Mouse (Mus musculus) forebrain, embryonic 15.5 days (tissue): ENCODE measurements at regions not wholly inside any gene's neighbourhood (a gene's known extent, or its start where the extent isn't known, plus 50 kb on each side); places are given as distances from the start of the nearest gene placed in this dataset.
"Not testable (repeated sequence)": the region's sequence is repeated elsewhere in the genome, so short reads cannot be mapped to it uniquely, and the experiment has no call there.

Experiments
- ATAC-seq: fragments of 200-750 bp; cut with Nextera tagmentation; replicated peaks from 2 replicates; pipeline ENCODE4 v1.8.0; 2017; ENCODE audit warnings: mild to moderate bottlenecking, moderate TSS enrichment, moderate library complexity
- H3K27ac ChIP-seq: fragments of 300-500 bp; sonication (generic); replicated peaks from 2 replicates; pipeline ENCODE4 v1.5.1; 2015; ENCODE audit warnings: mild to moderate bottlenecking, inconsistent platforms
- H3K27me3 ChIP-seq: fragments of 300-500 bp; sonication (generic); 2 replicates; pipeline ENCODE4 v1.6.1; 2015; ENCODE audit warnings: inconsistent platforms
- H3K36me3 ChIP-seq: fragments of 300-500 bp; sonication (generic); 2 replicates; pipeline ENCODE4 v1.6.1; 2015; ENCODE audit warnings: mild to moderate bottlenecking, inconsistent platforms
- H3K4me1 ChIP-seq: fragments of 300-500 bp; sonication (generic); 2 replicates; pipeline ENCODE4 v1.6.1; 2015; ENCODE audit warnings: inconsistent platforms
- H3K4me2 ChIP-seq: fragments of 300-500 bp; sonication (generic); replicated peaks from 2 replicates; pipeline ENCODE4 v1.6.1; 2015; ENCODE audit warnings: mild to moderate bottlenecking, inconsistent platforms
- H3K4me3 ChIP-seq: fragments of 300-500 bp; sonication (generic); 2 replicates; pipeline ENCODE4 v1.5.1; 2015; ENCODE audit warnings: mild to moderate bottlenecking, inconsistent platforms
- H3K9ac ChIP-seq: fragments of 300-500 bp; sonication (generic); replicated peaks from 2 replicates; pipeline ENCODE4 v1.6.1; 2015; ENCODE audit warnings: mild to moderate bottlenecking, inconsistent platforms
- H3K9me3 ChIP-seq: fragments of 300-500 bp; sonication (generic); 2 replicates; pipeline ENCODE4 v1.6.1; 2016; ENCODE audit warnings: inconsistent platforms
- WGBS: fragments of 180-500 bp; shearing (Covaris S2); methylation state at CpG from one replicate; pipeline ENCODE4 v1.1.7; 2015; ENCODE audit warnings: mixed read lengths; 5-methylcytosine and 5-hydroxymethylcytosine counted together

- no peaks in the 10 kb centered on the region for H3K27me3 ChIP-seq
- no peaks in the 10 kb centered on the region for H3K4me1 ChIP-seq
- no peak for ATAC-seq
- no peaks in the 10 kb centered on the region for H3K9me3 ChIP-seq
- H3K4me2 ChIP-seq: no peak overlapping the region
- H3K4me3 ChIP-seq: no peak overlapping the region
- no peaks in the 10 kb centered on the region for H3K36me3 ChIP-seq
- H3K9ac ChIP-seq: no peak overlapping the region
- H3K27ac ChIP-seq: no peak overlapping the region
- WGBS: 66% methylated on average over 2 of the region's 2 CpGs
Measured at GRCm38 (mm10) chr4:69677315-69677714, 723.1 kb upstream of the Brinp1 start.

GRCm38 (mm10) chr4:69673456-69673855 lies 719.3 kb upstream of the Brinp1 start:
- Histone ChIP-seq H3K9ac (no peak overlapping the region), H3K36me3 (no peaks in the 10 kb centered on the region), H3K9me3 (no peaks in the 10 kb centered on the region), H3K27me3 (no peaks in the 10 kb centered on the region), H3K27ac (no peak overlapping the region), H3K4me2 (no peak overlapping the region), H3K4me3 (no peak overlapping the region), H3K4me1 (no peaks in the 10 kb centered on the region)
- ATAC-seq: no peak

GRCm38 (mm10) chr4:69628908-69629307 lies 674.7 kb upstream of the Brinp1 start:
- Histone ChIP-seq H3K4me2 (no peak overlapping the region), H3K27me3 (no peaks in the 10 kb centered on the region), H3K4me1 (no peaks in the 10 kb centered on the region), H3K4me3 (no peak overlapping the region), H3K36me3 (no peaks in the 10 kb centered on the region), H3K9me3 (no peaks in the 10 kb centered on the region), H3K27ac (no peak overlapping the region), H3K9ac (no peak overlapping the region)
- 34% methylated on average over 2 of the region's 2 CpGs for WGBS
- no peak; the same call in 1 of the 2 replicates for ATAC-seq

- H3K4me3 ChIP-seq, H3K9ac ChIP-seq, H3K27me3 ChIP-seq, H3K36me3 ChIP-seq, H3K4me2 ChIP-seq, ATAC-seq, H3K9me3 ChIP-seq, H3K27ac ChIP-seq, H3K4me1 ChIP-seq: not testable (repeated sequence)
- 90% methylated on average over 2 of the region's 2 CpGs for WGBS
Measured at GRCm38 (mm10) chr4:69626426-69626825, 672.2 kb upstream of the Brinp1 start.

- no peak overlapping the region for H3K4me3 ChIP-seq
- no peaks in the 10 kb centered on the region for H3K36me3 ChIP-seq
- 69% methylated on average over 2 of the region's 2 CpGs for WGBS
- H3K27me3 ChIP-seq: no peaks in the 10 kb centered on the region
- H3K4me1 ChIP-seq: no peaks in the 10 kb centered on the region
- no peak overlapping the region for H3K9ac ChIP-seq
- H3K9me3 ChIP-seq: no peaks in the 10 kb centered on the region
- no peak overlapping the region for H3K27ac ChIP-seq
- H3K4me2 ChIP-seq: no peak overlapping the region
- ATAC-seq: no peak
Measured at GRCm38 (mm10) chr4:69625831-69626230, 671.6 kb upstream of the Brinp1 start.

- Histone ChIP-seq H3K36me3 (no peaks in the 10 kb centered on the region), H3K9ac (no peak overlapping the region), H3K27me3 (no peaks in the 10 kb centered on the region), H3K9me3 (no peaks in the 10 kb centered on the region), H3K27ac (no peak overlapping the region), H3K4me1 (no peaks in the 10 kb centered on the region), H3K4me3 (no peak overlapping the region), H3K4me2 (no peak overlapping the region)
- 94% methylated on average over 2 of the region's 2 CpGs for WGBS
- no peak for ATAC-seq
Measured at GRCm38 (mm10) chr4:69621058-69621609, 666.9 kb upstream of the Brinp1 start.

GRCm38 (mm10) chr4:69618161-69618730 lies 664.0 kb upstream of the Brinp1 start:
- H3K4me1 ChIP-seq: no peaks in the 10 kb centered on the region
- H3K9ac ChIP-seq: no peak overlapping the region
- H3K27me3 ChIP-seq: no peaks in the 10 kb centered on the region
- no peak overlapping the region for H3K4me2 ChIP-seq
- no peak overlapping the region for H3K4me3 ChIP-seq
- WGBS: 26% methylated on average over 5 of the region's 5 CpGs
- H3K36me3 ChIP-seq: no peaks in the 10 kb centered on the region
- no peaks in the 10 kb centered on the region for H3K9me3 ChIP-seq
- no peak overlapping the region for H3K27ac ChIP-seq
- ATAC-seq: no peak

GRCm38 (mm10) chr4:69614901-69615300 lies 660.7 kb upstream of the Brinp1 start:
- H3K27me3 ChIP-seq: no peaks in the 10 kb centered on the region
- WGBS: 76% methylated on average over 1 of the region's 1 CpGs
- no peak overlapping the region for H3K4me3 ChIP-seq
- no peak overlapping the region for H3K4me2 ChIP-seq
- H3K9ac ChIP-seq: no peak overlapping the region
- H3K4me1 ChIP-seq: no peaks in the 10 kb centered on the region
- H3K36me3 ChIP-seq: no peaks in the 10 kb centered on the region
- ATAC-seq: no peak
- no peak overlapping the region for H3K27ac ChIP-seq
- no peaks in the 10 kb centered on the region for H3K9me3 ChIP-seq

- no peak overlapping the region for H3K9ac ChIP-seq
- no peaks in the 10 kb centered on the region for H3K36me3 ChIP-seq
- no peak for ATAC-seq
- H3K27ac ChIP-seq: no peak overlapping the region
- H3K27me3 ChIP-seq: no peaks in the 10 kb centered on the region
- H3K4me2 ChIP-seq: no peak overlapping the region
- 84% methylated on average over 5 of the region's 5 CpGs for WGBS
- H3K9me3 ChIP-seq: no peaks in the 10 kb centered on the region
- H3K4me3 ChIP-seq: no peak overlapping the region
- no peaks in the 10 kb centered on the region for H3K4me1 ChIP-seq
Measured at GRCm38 (mm10) chr4:69611681-69612300, 657.6 kb upstream of the Brinp1 start.

- Histone ChIP-seq H3K36me3 (no peaks in the 10 kb centered on the region), H3K4me1 (no peaks in the 10 kb centered on the region), H3K27ac (no peak overlapping the region), H3K4me2 (no peak overlapping the region), H3K9ac (no peak overlapping the region), H3K4me3 (no peak overlapping the region), H3K27me3 (no peaks in the 10 kb centered on the region), H3K9me3 (no peaks in the 10 kb centered on the region)
- WGBS: 98% methylated on average over 1 of the region's 1 CpGs
- ATAC-seq: no peak
Measured at GRCm38 (mm10) chr4:69608885-69609284, 654.7 kb upstream of the Brinp1 start.

GRCm38 (mm10) chr4:69596992-69597541 lies 642.9 kb upstream of the Brinp1 start:
- ATAC-seq: peak; percentile 63; the same call in 1 of the 2 replicates
- Histone ChIP-seq H3K4me2 (no peak overlapping the region), H3K27me3 (no peaks in the 10 kb centered on the region), H3K9me3 (no peaks in the 10 kb centered on the region), H3K27ac (no peak overlapping the region), H3K9ac (no peak overlapping the region), H3K4me1 (no peaks in the 10 kb centered on the region), H3K36me3 (no peaks in the 10 kb centered on the region), H3K4me3 (no peak overlapping the region)
- WGBS: 17% methylated on average over 6 of the region's 6 CpGs

- Histone ChIP-seq H3K4me1 (no peaks in the 10 kb centered on the region), H3K27ac (no peak overlapping the region), H3K27me3 (no peaks in the 10 kb centered on the region), H3K36me3 (no peaks in the 10 kb centered on the region), H3K4me2 (no peak overlapping the region), H3K9ac (no peak overlapping the region), H3K9me3 (no peaks in the 10 kb centered on the region), H3K4me3 (no peak overlapping the region)
- ATAC-seq: no peak
- WGBS: 5% methylated on average over 2 of the region's 2 CpGs
Measured at GRCm38 (mm10) chr4:69594022-69594421, 639.8 kb upstream of the Brinp1 start.
